Mouse (Mus musculus) WW6 (cell line): ENCODE results near the gene Vmn1r167.
"Not testable (repeated sequence)": the region's sequence is repeated elsewhere in the genome, so short reads cannot be mapped to it uniquely, and the experiment has no call there.

Source experiments
- DNase-seq: peaks from one replicate; pipeline ENCODE4 v3.0.0-alpha.2; 2013; ENCODE audit warnings: low read depth, low spot score

Gene Vmn1r167

GRCm38 (mm10) chr7:23507106-23507505 lies at the start of gene Vmn1r167:
Gene Vmn1r167, minus strand, starts transcription at chr7:23507206.
- not testable (repeated sequence) for DNase-seq

GRCm38 (mm10) chr7:23539432-23539831 lies 32.4 kb upstream of the Vmn1r167 start, which contains the start of gene Vmn1r168:
Gene Vmn1r168, plus strand, starts transcription at chr7:23539732.
- not testable (repeated sequence) for DNase-seq

- not testable (repeated sequence) for DNase-seq
These were observed 34.1 kb downstream of the Vmn1r167 start for GRCm38 (mm10) chr7:23472886-23473285.

- not testable (repeated sequence) for DNase-seq
These were observed 36.2 kb downstream of the Vmn1r167 start for GRCm38 (mm10) chr7:23470832-23471231.

GRCm38 (mm10) chr7:23470201-23470600 lies 36.8 kb downstream of the Vmn1r167 start:
- DNase-seq = peak; percentile 11
